Mouse (Mus musculus) heart, postnatal 25 days (tissue): ENCODE results near the gene Vsig8. TPM values are rescaled to one million over a fixed set of nuclear protein-coding genes. Genes with fewer than 3 reads are reported as not detected.

Source experiments
- DNase-seq: peaks from one replicate; pipeline ENCODE4 v3.0.0; 2022; ENCODE audit warnings: low spot score
- intact Hi-C: fragments of 180-260 bp; cut with DNase I; formaldehyde crosslinking; loops from one replicate; pipeline ENCODE4 v1.15.1; 2025
- total RNA-seq, 2 experiments: library from RNA; stranded (reverse); gene quantifications; 2 replicates each; pipeline ENCODE4 v1.2.3; 2021

The Vsig8 gene
- total RNA-seq, result not detected

DNA sequence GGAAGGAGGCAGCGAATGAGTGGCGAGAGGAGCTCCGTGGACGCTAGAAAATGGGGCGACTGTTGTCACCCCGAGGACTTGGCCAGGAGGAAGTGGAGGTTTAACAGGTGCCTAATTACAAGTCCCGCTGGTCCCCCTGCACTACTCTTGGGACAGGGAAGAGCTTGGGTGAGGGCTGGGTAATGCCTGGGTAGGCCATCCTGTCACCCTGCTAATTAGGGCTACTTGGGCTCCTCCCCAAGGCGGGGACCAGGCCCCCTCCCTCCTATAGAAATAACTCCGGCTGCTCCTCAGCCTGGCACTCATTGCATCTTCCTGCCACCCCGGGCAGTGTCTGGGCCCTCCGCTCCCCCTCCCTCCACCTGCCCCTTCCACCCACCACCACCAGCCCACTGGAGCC, at the start of gene Vsig8:
Gene Vsig8, plus strand, starts transcription at position 301 of the 400 bp plus-strand sequence.
- intact Hi-C loops, result no loop called here
- DNase-seq, result no peak

DNA sequence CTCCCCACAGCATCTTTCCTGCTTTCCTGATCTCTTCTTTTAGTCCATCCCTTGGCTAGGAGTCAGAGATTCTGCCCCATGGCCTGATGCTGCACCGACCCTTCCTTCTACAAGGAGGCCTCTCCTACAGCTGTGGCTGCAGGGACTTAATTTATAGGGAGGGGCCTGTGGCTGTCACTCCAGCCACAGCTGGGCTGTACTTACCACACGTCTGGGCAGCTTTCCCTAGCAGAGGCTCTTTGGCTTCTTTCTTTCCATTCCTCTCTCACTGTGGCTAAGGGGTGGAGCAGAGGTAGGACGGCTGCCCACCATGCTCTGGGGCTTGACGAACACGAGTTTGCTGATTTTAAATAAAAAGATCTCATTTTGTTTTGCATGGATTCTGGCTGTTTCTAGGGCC, 48.7 kb upstream of the Vsig8 start:
- DNase-seq, result no peak
- intact Hi-C loops, result no loop called here

DNA sequence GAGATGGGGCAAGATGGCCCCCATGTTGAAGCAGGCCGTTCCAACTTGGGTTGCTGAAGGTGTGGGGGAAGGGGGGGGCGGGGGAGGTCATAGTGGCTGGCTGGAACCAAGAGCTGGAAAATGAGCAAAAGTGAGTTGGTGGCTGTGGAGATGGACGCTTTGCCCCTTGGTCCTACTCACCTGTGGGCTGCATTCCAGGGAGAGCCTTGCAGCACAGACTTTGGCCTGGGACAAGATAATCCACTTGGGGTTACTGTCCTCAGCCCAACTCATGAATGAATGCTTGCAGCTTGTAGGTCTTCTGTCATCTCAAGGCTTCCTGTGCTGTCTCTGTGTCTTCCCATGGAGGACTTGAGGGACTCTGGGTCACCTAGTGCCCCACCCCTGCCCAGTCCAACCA, 48.0 kb upstream of the Vsig8 start:
- intact Hi-C loops, result no loop called here
- DNase-seq, result no peak

DNA sequence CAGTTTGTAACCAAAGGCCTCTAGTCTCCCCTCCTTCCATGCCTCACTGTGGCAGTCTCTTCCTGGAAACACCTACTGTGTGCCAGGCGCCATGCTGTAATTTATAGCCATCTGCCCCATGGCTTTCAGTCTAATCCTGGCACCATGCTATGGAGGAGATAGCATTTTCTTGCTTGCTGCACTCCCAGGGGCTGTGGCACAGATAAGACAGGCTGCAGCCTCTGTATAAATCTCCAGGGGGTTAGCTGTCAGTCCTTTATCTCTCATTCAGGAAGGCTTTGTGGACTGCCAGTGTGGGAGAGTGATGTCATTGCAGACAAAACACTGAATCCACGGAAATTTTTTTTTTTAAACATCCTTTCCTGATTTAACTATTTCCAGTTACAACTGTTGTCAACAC, 47.6 kb upstream of the Vsig8 start:
- DNase-seq, result no peak
- intact Hi-C loops, result no loop called here

- DNase-seq, result no peak
- intact Hi-C loops, result no loop called here
These were observed 46.5 kb upstream of the Vsig8 start for GRCm38 (mm10) chr1:172509235-172509634.

GRCm38 (mm10) chr1:172509983-172510382, 45.8 kb upstream of the Vsig8 start:
- intact Hi-C loops, result no loop called here
- DNase-seq, result no peak

DNA sequence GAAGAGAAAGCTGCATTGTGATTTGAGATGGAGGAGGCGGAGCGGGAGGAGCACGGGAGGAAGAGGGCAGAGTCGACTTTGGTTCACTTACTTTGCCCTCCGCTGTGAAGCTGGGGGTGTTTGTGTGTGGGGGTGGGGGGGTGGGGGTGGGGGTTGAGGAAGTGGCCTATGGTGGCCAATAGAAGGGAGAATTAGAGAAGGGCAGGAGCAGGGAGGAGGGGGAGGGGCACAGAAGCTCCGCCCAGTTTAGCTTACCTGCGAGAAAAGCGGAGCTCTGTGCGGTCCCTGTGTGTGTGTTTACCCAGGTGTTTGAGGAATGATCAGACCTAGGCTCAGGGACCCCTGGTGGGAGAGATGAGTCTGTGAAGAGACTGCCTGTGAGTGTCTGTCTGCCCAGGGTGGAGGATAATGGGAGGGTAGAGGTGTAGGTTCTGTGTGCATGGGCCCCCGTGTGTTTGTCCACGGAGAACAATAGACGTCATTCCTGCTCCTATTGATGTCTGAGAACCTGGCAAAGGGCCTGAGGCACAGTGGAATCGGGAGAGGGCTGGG, 45.2 kb upstream of the Vsig8 start:
- intact Hi-C loops, result no loop called here
- DNase-seq, result no peak

GRCm38 (mm10) chr1:172512962-172513361, 42.8 kb upstream of the Vsig8 start:
- DNase-seq, result peak; percentile 70
- intact Hi-C loops, result no loop called here

DNA sequence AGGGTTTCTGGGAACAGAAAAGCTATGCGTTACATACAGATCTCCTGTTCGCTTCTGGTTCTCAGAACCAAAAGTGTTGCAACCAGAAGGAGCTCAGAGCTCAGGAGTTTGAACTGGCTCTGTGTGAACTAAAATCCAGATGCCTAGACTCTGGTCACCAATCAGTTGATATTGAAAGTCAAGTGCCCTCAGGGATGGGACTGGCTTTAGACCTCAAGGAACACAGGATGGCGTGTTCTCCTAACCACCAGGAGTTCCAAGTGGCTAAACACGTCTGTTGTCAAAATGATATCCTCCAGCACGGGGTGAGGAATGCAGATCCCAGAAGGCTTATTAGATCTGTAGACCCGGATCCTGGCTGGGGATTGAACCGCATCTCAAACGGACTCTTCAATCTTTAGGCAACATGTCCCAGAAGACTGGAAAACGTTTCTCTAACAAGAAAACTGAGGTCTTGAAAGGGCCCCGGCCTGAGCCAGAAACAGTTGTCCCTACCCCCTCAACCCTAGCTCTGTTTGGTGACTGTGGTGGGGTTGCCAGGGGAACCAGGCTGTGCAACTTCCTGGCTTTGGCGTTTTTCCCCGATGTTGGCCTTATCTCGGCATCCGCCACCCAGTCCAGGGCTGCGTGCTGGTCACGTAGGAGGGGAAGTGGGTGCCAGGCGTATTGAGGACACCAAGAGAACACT, 42.1 kb upstream of the Vsig8 start:
- intact Hi-C loops, result no loop called here
- DNase-seq, result peak; percentile 84

- no peak for DNase-seq
- intact Hi-C loops, result no loop called here
These were observed 41.6 kb upstream of the Vsig8 start for GRCm38 (mm10) chr1:172514213-172514529.

GRCm38 (mm10) chr1:172514551-172515268, 41.0 kb upstream of the Vsig8 start:
- no peak for DNase-seq
- intact Hi-C loops, result no loop called here

DNA sequence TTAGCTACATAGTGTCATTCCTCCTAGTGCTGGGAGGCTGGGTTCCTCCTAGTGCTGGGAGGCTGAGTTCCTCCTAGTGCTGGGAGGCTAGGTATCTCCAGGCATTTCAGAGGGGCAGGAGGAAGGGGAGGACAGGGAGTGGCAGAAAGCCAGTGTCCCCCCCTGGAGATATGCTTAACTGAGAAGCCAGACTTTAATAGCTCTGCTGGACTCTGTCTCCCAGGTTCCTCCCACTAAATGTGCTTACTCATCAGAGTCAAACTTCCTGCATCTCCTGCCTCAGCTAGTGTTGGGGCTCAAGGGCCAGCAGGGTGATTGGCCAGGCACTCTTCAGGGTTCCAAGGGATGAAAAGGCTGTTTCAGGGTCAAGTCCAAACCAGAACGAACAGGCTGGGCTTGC, 40.3 kb upstream of the Vsig8 start:
- intact Hi-C loops, result no loop called here
- no peak for DNase-seq

DNA sequence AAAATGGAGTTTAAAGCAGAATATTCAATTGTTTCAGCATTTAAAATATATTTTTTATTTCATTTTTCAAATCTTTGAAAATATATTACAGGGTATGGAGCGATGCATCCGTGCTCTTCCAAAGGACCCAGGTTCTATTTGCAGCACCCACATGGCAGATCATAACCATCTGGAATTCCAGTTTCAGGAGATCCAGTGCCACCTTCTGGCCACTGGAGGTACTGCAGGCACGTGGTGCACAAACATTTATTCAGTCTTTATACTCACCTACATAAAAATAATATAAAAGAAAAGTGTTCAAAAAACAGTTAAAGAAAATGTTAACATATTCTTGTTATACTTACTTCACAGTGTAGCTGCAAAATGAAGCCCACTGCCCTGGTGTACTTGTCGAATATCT, 37.7 kb upstream of the Vsig8 start:
- no peak for DNase-seq
- intact Hi-C loops, result no loop called here

- intact Hi-C loops, result no loop called here
- no peak for DNase-seq
These were observed 36.1 kb upstream of the Vsig8 start for GRCm38 (mm10) chr1:172519644-172520043.

- DNase-seq, result peak; percentile 81
- intact Hi-C loops, result loop anchor here (1.0 kb wide), 1 partner anchor 20 kb away; no protein-coding TSS in a partner anchor
These were observed 34.9 kb upstream of the Vsig8 start, which contains the start of gene Cfap45 for GRCm38 (mm10) chr1:172520576-172521440. Gene Cfap45, plus strand, starts transcription at chr1:172520801.

- DNase-seq, result no peak
- intact Hi-C loops, result no loop called here
These were observed 33.2 kb upstream of the Vsig8 start for GRCm38 (mm10) chr1:172522524-172522923.

- intact Hi-C loops, result no loop called here
- DNase-seq, result peak; percentile 62
These were observed 32.0 kb upstream of the Vsig8 start for GRCm38 (mm10) chr1:172523699-172524101.

DNA sequence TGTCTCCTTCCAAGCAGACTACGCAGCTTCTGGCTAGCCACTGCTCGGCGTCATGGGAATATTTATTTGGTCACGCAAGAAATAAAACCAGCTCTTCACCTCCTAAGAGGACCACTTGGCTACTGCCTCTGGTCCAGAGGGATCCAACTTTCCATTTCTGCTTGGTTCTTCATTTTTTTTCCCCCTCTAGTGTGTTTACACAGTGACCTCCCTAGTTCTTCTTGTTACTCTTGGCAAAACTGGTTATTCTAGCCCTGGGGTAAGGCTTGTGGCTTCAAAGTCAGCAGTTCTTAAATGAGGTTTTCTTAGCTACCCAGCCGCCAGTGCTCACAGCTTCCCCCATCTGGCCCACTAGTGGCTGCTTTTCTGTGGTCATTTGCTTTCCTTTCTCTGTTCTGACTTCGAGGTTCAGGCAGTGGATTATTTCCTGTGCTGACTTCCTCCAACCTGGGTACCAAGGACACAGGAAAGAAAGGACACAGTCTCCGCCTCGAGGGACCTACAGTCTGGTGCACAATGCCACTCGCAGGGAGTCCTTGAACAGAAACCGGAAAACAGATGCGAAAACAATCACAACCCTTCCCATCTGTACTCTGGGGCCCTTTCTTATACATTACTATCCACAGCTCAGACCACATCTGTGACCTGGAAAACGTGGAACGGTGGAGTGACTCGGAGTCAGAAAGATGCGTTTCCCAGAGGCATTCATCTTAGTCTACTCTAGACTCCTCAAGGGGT, 30.5 kb upstream of the Vsig8 start:
- DNase-seq, result peak; percentile 64
- intact Hi-C loops, result loop anchor here (5.0 kb wide), 1 partner anchor 33 kb away; no protein-coding TSS in a partner anchor

DNA sequence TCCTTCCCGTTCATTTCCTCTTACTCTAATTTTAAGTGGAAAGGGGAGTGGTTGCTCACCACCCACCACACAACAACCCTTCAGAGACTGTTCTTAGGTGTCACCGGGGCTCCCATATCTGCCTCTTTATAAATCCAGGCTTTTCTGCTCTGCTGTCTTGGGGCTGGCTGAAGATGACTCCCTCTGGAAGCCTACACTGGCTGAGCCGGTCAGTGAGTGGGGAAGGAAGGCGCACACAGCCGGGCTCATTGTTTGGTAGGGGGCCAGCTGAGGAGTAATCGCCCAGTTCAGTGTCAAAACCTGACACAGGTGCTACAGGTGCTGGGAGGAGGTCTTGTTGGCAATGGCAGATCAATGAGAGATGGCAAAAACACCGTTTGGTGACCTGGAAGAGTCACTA, 29.8 kb upstream of the Vsig8 start:
- DNase-seq, result no peak
- intact Hi-C loops, result loop anchor here (5.0 kb wide), 1 partner anchor 34 kb away; no protein-coding TSS in a partner anchor
